Mouse (Mus musculus) liver, embryonic 12.5 days (tissue): ENCODE measurements around the gene Magi2. TPM values are rescaled to one million over a fixed set of nuclear protein-coding genes. Genes with fewer than 3 reads are reported as not detected.
"Not testable (repeated sequence)": the region's sequence is repeated elsewhere in the genome, so short reads cannot be mapped to it uniquely, and the experiment has no call there.

ENCODE experiments used
- ATAC-seq: fragments of 200-750 bp; cut with Nextera tagmentation; 2 replicates; pipeline ENCODE4 v1.8.0; 2017; ENCODE audit warnings: moderate number of reproducible peaks, mild to moderate bottlenecking, moderate library complexity
- H3K27ac ChIP-seq: fragments of 300-500 bp; sonication (generic); 2 replicates; pipeline ENCODE4 v1.5.1; 2016; ENCODE audit warnings: mild to moderate bottlenecking
- H3K27me3 ChIP-seq: fragments of 300-500 bp; sonication (generic); replicated peaks from 2 replicates; pipeline ENCODE4 v1.6.1; 2016; ENCODE audit warnings: mild to moderate bottlenecking, moderate library complexity
- H3K36me3 ChIP-seq: fragments of 300-500 bp; sonication (generic); 2 replicates; pipeline ENCODE4 v1.6.1; 2016; ENCODE audit warnings: mild to moderate bottlenecking, moderate library complexity
- H3K4me1 ChIP-seq: fragments of 300-500 bp; sonication (generic); 2 replicates; pipeline ENCODE4 v1.6.1; 2016
- H3K4me2 ChIP-seq: fragments of 300-500 bp; sonication (generic); 2 replicates; pipeline ENCODE4 v1.6.1; 2016; ENCODE audit warnings: mild to moderate bottlenecking, moderate library complexity
- H3K4me3 ChIP-seq: fragments of 300-500 bp; sonication (generic); 2 replicates; pipeline ENCODE4 v1.5.1; 2016; ENCODE audit warnings: mild to moderate bottlenecking, moderate library complexity
- H3K9ac ChIP-seq: fragments of 300-500 bp; sonication (generic); 2 replicates; pipeline ENCODE4 v1.6.1; 2016; ENCODE audit warnings: mild to moderate bottlenecking, moderate library complexity
- H3K9me3 ChIP-seq: fragments of 300-500 bp; sonication (generic); replicated peaks from 2 replicates; pipeline ENCODE4 v1.6.1; 2016; ENCODE audit warnings: mild to moderate bottlenecking, moderate library complexity
- WGBS: fragments of 180-500 bp; shearing (Covaris S2); methylation state at CpG from one replicate; pipeline ENCODE4 v1.1.7; 2016; ENCODE audit not compliant: insufficient replicate concordance; 5-methylcytosine and 5-hydroxymethylcytosine counted together
- polyA plus RNA-seq: library from polyadenylated mRNA; unstranded; fragments of >200 nt; fragmentation: Nextera tagmentation; extraction: Ambion mirVana; gene quantifications from 2 replicates; pipeline ENCODE4 v1.2.1, GENCODE M21; 2016

Magi2 gene
- polyA plus RNA-seq, 1 experiment from 2014 or later: 0.77 TPM

- Histone ChIP-seq H3K4me1 (no peaks in the 10 kb centered on the region), H3K9me3 (no peaks in the 10 kb centered on the region), H3K9ac (no peak overlapping the region), H3K36me3 (no peaks in the 10 kb centered on the region), H3K27ac (no peak overlapping the region), H3K27me3 (no peaks in the 10 kb centered on the region), H3K4me2 (no peak overlapping the region), H3K4me3 (no peak overlapping the region)
- no peak for ATAC-seq
- WGBS: 54% methylated on average over 3 of the region's 3 CpGs
These were observed 65.7 kb downstream of the Magi2 start for GRCm38 (mm10) chr5:19292581-19292980.

DNA sequence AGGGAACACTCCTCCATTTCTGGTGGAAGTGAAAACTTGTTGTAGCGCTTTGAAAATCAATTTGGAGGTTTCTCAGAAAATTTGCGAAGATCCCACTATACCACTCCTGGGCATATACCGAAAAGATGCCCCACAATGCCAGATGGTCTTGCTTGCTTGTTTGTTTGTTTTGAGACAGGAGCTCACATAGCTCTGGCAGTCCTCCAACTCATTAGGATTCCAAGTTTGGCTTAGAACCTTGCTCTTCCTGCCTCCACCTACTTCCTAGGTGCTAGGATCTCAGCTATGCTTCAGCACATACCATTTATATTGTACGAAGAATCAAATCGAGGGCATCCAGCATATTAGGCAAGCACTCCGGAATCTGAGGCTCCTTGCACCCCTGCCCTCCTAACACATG, 79.8 kb downstream of the Magi2 start:
- H3K27ac ChIP-seq: no peak overlapping the region
- WGBS: 67% methylated on average over 6 of the region's 6 CpGs
- no peaks in the 10 kb centered on the region for H3K4me1 ChIP-seq
- ATAC-seq: no peak
- H3K9me3 ChIP-seq: no peaks in the 10 kb centered on the region
- H3K36me3 ChIP-seq: no peaks in the 10 kb centered on the region
- H3K4me3 ChIP-seq: no peak overlapping the region
- H3K9ac ChIP-seq: no peak overlapping the region
- no peaks in the 10 kb centered on the region for H3K27me3 ChIP-seq
- H3K4me2 ChIP-seq: no peak overlapping the region

DNA sequence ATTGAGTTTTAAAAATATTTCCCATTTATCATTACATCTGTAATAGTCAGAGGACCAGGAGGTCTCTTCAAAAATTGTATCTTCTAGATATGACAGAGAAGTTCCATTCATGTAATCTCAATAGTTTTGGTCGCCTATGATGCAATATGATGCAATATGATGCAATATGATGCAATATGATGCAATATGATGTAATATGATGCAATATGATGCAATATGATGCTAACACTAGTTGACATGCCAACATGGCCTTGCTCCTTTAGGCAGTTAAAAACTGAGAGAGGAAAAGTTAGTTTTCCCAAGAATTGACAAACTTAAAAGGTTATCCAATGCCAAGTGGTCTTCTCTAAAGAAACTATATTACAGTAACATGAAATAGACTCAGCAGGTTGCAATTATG, 83.0 kb downstream of the Magi2 start:
- no peak overlapping the region for H3K4me2 ChIP-seq
- no peaks in the 10 kb centered on the region for H3K36me3 ChIP-seq
- no peak overlapping the region for H3K4me3 ChIP-seq
- no peak overlapping the region for H3K9ac ChIP-seq
- no peak for ATAC-seq
- H3K27ac ChIP-seq: no peak overlapping the region
- H3K4me1 ChIP-seq: no peaks in the 10 kb centered on the region
- no peaks in the 10 kb centered on the region for H3K27me3 ChIP-seq
- WGBS: 38% methylated on average over 1 of the region's 1 CpGs
- no peaks in the 10 kb centered on the region for H3K9me3 ChIP-seq

GRCm38 (mm10) chr5:19322532-19322931, 95.7 kb downstream of the Magi2 start:
- Histone ChIP-seq H3K27ac (no peak overlapping the region), H3K4me1 (no peaks in the 10 kb centered on the region), H3K9ac (no peak overlapping the region), H3K4me3 (no peak overlapping the region), H3K4me2 (no peak overlapping the region), H3K27me3 (no peaks in the 10 kb centered on the region), H3K9me3 (no peaks in the 10 kb centered on the region), H3K36me3 (no peaks in the 10 kb centered on the region)
- 55% methylated on average over 6 of the region's 6 CpGs for WGBS
- ATAC-seq: no peak

DNA sequence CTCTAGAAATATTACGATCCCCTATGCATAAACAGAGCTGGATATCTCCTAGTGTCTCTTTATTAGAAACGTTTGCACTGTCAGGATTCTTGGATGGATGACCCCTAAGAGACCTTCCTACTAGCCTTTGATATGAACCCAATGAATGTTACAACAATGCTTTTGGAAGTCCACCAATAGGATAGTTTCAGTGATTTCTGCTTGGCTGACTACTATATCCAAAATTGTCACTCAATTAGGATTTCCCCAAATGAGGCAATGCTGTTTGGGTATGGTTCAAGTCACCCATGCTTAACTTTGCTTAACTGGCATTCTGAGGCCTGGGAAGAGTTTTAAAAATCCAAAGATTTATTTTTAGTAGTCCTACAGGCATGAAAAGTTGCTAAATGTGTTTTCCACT, 110.7 kb downstream of the Magi2 start:
- Histone ChIP-seq H3K36me3 (no peaks in the 10 kb centered on the region), H3K9me3 (no peaks in the 10 kb centered on the region), H3K4me2 (no peak overlapping the region), H3K9ac (no peak overlapping the region), H3K4me3 (no peak overlapping the region), H3K27ac (no peak overlapping the region), H3K4me1 (no peaks in the 10 kb centered on the region), H3K27me3 (no peaks in the 10 kb centered on the region)
- no peak for ATAC-seq
- 57% methylated on average over 2 of the region's 2 CpGs for WGBS

GRCm38 (mm10) chr5:19368175-19368574, 141.3 kb downstream of the Magi2 start:
- no peak overlapping the region for H3K9ac ChIP-seq
- no peaks in the 10 kb centered on the region for H3K9me3 ChIP-seq
- no peak overlapping the region for H3K4me3 ChIP-seq
- H3K27me3 ChIP-seq: no peaks in the 10 kb centered on the region
- H3K4me1 ChIP-seq: no peaks in the 10 kb centered on the region
- no peak overlapping the region for H3K27ac ChIP-seq
- no peaks in the 10 kb centered on the region for H3K36me3 ChIP-seq
- WGBS: 64% methylated on average over 1 of the region's 1 CpGs
- H3K4me2 ChIP-seq: no peak overlapping the region
- ATAC-seq: no peak

GRCm38 (mm10) chr5:19395876-19396275, 169.0 kb downstream of the Magi2 start:
- Histone ChIP-seq H3K4me2 (no peak overlapping the region), H3K4me1 (no peaks in the 10 kb centered on the region), H3K9me3 (no peaks in the 10 kb centered on the region), H3K27ac (no peak overlapping the region), H3K4me3 (no peak overlapping the region), H3K9ac (no peak overlapping the region), H3K27me3 (no peaks in the 10 kb centered on the region), H3K36me3 (no peaks in the 10 kb centered on the region)
- WGBS: 57% methylated on average over 3 of the region's 3 CpGs
- no peak for ATAC-seq

DNA sequence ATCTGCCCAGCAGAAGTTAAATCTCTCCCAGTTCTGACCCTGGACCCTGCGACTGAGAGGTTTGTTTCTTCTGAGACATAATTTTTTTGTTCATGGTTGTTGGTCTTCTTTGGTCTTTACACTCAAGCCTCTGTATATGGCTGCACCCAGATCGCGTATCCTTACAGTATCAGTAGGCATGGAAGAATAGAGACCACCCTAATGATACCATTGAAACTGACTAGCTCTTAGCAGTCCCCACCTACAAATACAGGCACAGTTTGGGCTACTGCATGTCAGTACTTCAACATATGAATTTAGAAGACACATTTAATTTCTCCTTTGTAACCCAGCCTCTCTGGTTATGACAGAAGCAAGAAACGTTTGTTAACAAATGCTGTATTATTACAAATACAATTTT, 173.5 kb downstream of the Magi2 start:
- Histone ChIP-seq H3K27me3 (no peaks in the 10 kb centered on the region), H3K9ac (no peak overlapping the region), H3K36me3 (no peaks in the 10 kb centered on the region), H3K4me3 (no peak overlapping the region), H3K4me1 (no peaks in the 10 kb centered on the region), H3K27ac (no peak overlapping the region), H3K9me3 (no peaks in the 10 kb centered on the region), H3K4me2 (no peak overlapping the region)
- WGBS: 64% methylated on average over 4 of the region's 4 CpGs
- ATAC-seq: no peak

GRCm38 (mm10) chr5:19400738-19401408, 174.0 kb downstream of the Magi2 start:
- no peak overlapping the region for H3K4me2 ChIP-seq
- no peak overlapping the region for H3K4me3 ChIP-seq
- no peaks in the 10 kb centered on the region for H3K9me3 ChIP-seq
- ATAC-seq: no peak
- no peak overlapping the region for H3K9ac ChIP-seq
- 33% methylated on average over 5 of the region's 5 CpGs for WGBS
- no peak overlapping the region for H3K27ac ChIP-seq
- H3K36me3 ChIP-seq: no peaks in the 10 kb centered on the region
- no peaks in the 10 kb centered on the region for H3K4me1 ChIP-seq
- H3K27me3 ChIP-seq: no peaks in the 10 kb centered on the region

- H3K9ac ChIP-seq, ATAC-seq, H3K36me3 ChIP-seq, H3K27me3 ChIP-seq, H3K27ac ChIP-seq, H3K4me2 ChIP-seq, H3K9me3 ChIP-seq, H3K4me1 ChIP-seq, H3K4me3 ChIP-seq: not testable (repeated sequence)
- WGBS: 67% methylated on average over 1 of the region's 1 CpGs
These were observed 177.4 kb downstream of the Magi2 start for GRCm38 (mm10) chr5:19404268-19404667.

GRCm38 (mm10) chr5:19414556-19414955, 187.7 kb downstream of the Magi2 start:
- Histone ChIP-seq H3K9me3 (no peaks in the 10 kb centered on the region), H3K36me3 (no peaks in the 10 kb centered on the region), H3K9ac (no peak overlapping the region), H3K4me1 (no peaks in the 10 kb centered on the region), H3K27me3 (no peaks in the 10 kb centered on the region), H3K27ac (no peak overlapping the region), H3K4me2 (no peak overlapping the region), H3K4me3 (no peak overlapping the region)
- WGBS: 56% methylated on average over 4 of the region's 4 CpGs
- ATAC-seq: no peak

DNA sequence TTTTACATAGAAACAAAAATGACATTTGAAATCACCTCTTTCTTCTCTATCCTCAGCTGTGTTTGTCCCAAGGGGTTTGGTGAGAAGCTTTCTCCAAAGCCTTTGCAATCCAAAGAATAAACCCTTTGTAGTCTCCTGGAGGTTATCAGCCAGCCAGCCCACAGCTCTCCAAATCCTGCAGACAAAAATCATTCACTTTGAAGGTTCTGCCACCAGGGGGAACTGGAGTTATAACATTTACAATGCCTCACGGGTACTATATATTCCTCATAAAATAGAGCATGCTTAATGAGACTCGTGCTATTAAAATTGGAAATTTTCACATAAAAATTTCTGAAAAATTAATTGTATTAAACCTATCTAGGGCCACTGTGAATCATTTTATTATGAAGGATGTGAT, 202.5 kb downstream of the Magi2 start:
- Histone ChIP-seq H3K4me2 (no peak overlapping the region), H3K36me3 (no peaks in the 10 kb centered on the region), H3K9me3 (no peaks in the 10 kb centered on the region), H3K27me3 (no peaks in the 10 kb centered on the region), H3K27ac (no peak overlapping the region), H3K9ac (no peak overlapping the region), H3K4me1 (no peaks in the 10 kb centered on the region), H3K4me3 (no peak overlapping the region)
- no peak for ATAC-seq
- 24% methylated on average over 2 of the region's 2 CpGs for WGBS

GRCm38 (mm10) chr5:19462541-19462940, 235.7 kb downstream of the Magi2 start:
- no peaks in the 10 kb centered on the region for H3K4me1 ChIP-seq
- H3K4me3 ChIP-seq: no peak overlapping the region
- ATAC-seq: no peak
- no peak overlapping the region for H3K9ac ChIP-seq
- H3K4me2 ChIP-seq: no peak overlapping the region
- H3K27ac ChIP-seq: no peak overlapping the region
- H3K9me3 ChIP-seq: no peaks in the 10 kb centered on the region
- H3K36me3 ChIP-seq: no peaks in the 10 kb centered on the region
- H3K27me3 ChIP-seq: no peaks in the 10 kb centered on the region
